ENCODE assay signal across 10 mouse cellular contexts in the genomic region with DNA sequence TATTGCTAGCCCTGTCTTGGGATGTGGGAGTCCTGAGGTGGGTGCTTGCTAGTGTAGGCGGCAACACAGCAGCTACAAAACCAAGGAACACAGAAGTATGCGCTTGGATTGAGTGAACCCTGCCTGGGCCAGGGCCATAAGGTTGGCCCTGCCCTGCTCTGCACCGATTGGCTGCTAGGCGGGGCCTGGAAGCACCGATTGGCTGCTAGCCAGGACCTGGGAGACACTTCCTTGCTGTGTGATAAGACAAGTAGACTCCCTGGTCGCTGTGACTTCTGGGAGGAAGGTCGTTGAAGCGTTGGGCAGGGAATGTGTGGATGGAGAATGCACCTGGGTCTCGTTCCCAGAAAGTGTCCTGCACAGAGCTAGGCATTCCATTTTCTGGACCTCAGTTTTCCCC. TPM values are rescaled to one million over a fixed set of nuclear protein-coding genes. Genes with fewer than 3 reads are reported as not detected.
A peak's percentile ranks its signal among the peaks of the same experiment; 100 is the strongest.
DNase-seq lines count a peak whose midpoint lies in the region; ATAC-seq lines count a peak whose summit lies in the region.
"Had no signal": no experiment of that assay in that cellular context is flagged by ENCODE, and none has a peak within 500 bp of the region (broad histone marks: within the 10 kb centered on the region; RNA-seq: fewer than 3 reads in every experiment).

No protein-coding gene starts in this region.

- H3K4me2 ChIP-seq in heart, embryonic 11.5 days, result no peak overlapping the region
- no peak overlapping the region for H3K4me2 ChIP-seq in intestine, embryonic 14.5 days (ENCODE audit: low read length)
- H3K4me2 ChIP-seq in neural tube, embryonic 15.5 days, result no peak overlapping the region
- H3K4me2 ChIP-seq in midbrain, embryonic 11.5 days, result no peak overlapping the region
- H3K4me2 ChIP-seq: limb, embryonic 15.5 days had no signal

- 0 out of 2 replicates have a peak, but pooled peaks have one; percentile 18 for ATAC-seq in heart, embryonic 11.5 days (replicated peaks; ENCODE audit: insufficient number of reproducible peaks, low FRiP score, low TSS enrichment)
- ATAC-seq in intestine, embryonic 14.5 days (replicated peaks; ENCODE audit: low FRiP score, low TSS enrichment, low read depth), result 0 out of 2 replicates have a peak, but pooled peaks have one; percentile 64
- no peak for ATAC-seq in neural tube, embryonic 15.5 days (ENCODE audit: low FRiP score)
- ATAC-seq in midbrain, embryonic 11.5 days (ENCODE audit: low FRiP score), result no peak

- no peaks in the 10 kb centered on the region for H3K36me3 ChIP-seq in heart, embryonic 11.5 days (ENCODE audit: control insufficient read depth, insufficient read depth, low read length)
- H3K36me3 ChIP-seq in heart, embryonic 10.5 days, result no peaks in the 10 kb centered on the region
- H3K36me3 ChIP-seq in intestine, embryonic 14.5 days (ENCODE audit: control insufficient read depth, insufficient read depth, low read length), result no peaks in the 10 kb centered on the region
- H3K36me3 ChIP-seq in neural tube, embryonic 15.5 days, result no peaks in the 10 kb centered on the region
- no peaks in the 10 kb centered on the region for H3K36me3 ChIP-seq in midbrain, embryonic 11.5 days (ENCODE audit: control insufficient read depth, insufficient read depth, low read length)
- H3K36me3 ChIP-seq: limb, embryonic 15.5 days had no signal

- H3K4me1 ChIP-seq in heart, embryonic 11.5 days (ENCODE audit: control insufficient read depth, insufficient read depth, low read length), result no peaks in the 10 kb centered on the region
- H3K4me1 ChIP-seq in heart, embryonic 10.5 days, result peaks cover 8% of the 10 kb centered on the region
- H3K4me1 ChIP-seq in intestine, embryonic 14.5 days (replicated peaks; ENCODE audit: control insufficient read depth, insufficient read depth, low read length), result no peaks in the 10 kb centered on the region
- no peaks in the 10 kb centered on the region for H3K4me1 ChIP-seq in neural tube, embryonic 15.5 days
- H3K4me1 ChIP-seq in midbrain, embryonic 11.5 days (ENCODE audit: control insufficient read depth, insufficient read depth, low read length), result no peaks in the 10 kb centered on the region; the same call in none of the 2 replicates
- H3K4me1 ChIP-seq: limb, embryonic 15.5 days had no signal

- 33% methylated on average over 9 of the region's 9 CpGs for WGBS in heart, embryonic 11.5 days (ENCODE audit: insufficient replicate concordance)
- WGBS in heart, embryonic 10.5 days, result 39% methylated on average over 9 of the region's 9 CpGs
- 40% methylated on average over 9 of the region's 9 CpGs for WGBS in intestine, embryonic 14.5 days
- WGBS in neural tube, embryonic 15.5 days, result 52% methylated on average over 9 of the region's 9 CpGs
- 56% methylated on average over 9 of the region's 9 CpGs for WGBS in midbrain, embryonic 11.5 days

- no peak for DNase-seq in heart, embryonic 10.5 days (ENCODE audit: low spot score)
- peak; percentile 30 for DNase-seq in thymus, postnatal 4 days
- DNase-seq in thymus, postnatal 0 days (ENCODE audit: low spot score), result no peak
- no peak for DNase-seq in intestine, embryonic 14.5 days (ENCODE audit: low spot score)
- DNase-seq in right cerebral cortex, postnatal 36 days (ENCODE audit: low spot score in 2 of 2), result no peak
- DNase-seq in midbrain, embryonic 11.5 days (ENCODE audit: low spot score, missing footprints), result no peak
- DNase-seq: right cerebral cortex, adult 18-20 months had no signal

- H3K9me3 ChIP-seq in heart, embryonic 11.5 days (replicated peaks; ENCODE audit: control insufficient read depth, low read length), result no peaks in the 10 kb centered on the region
- no peaks in the 10 kb centered on the region for H3K9me3 ChIP-seq in heart, embryonic 10.5 days
- H3K9me3 ChIP-seq in intestine, embryonic 14.5 days (ENCODE audit: control insufficient read depth, low read length), result no peaks in the 10 kb centered on the region
- no peaks in the 10 kb centered on the region for H3K9me3 ChIP-seq in neural tube, embryonic 15.5 days (replicated peaks)
- no peaks in the 10 kb centered on the region for H3K9me3 ChIP-seq in midbrain, embryonic 11.5 days (ENCODE audit: control insufficient read depth, low read length)
- H3K9me3 ChIP-seq: limb, embryonic 15.5 days had no signal

- H3K9ac ChIP-seq in heart, embryonic 11.5 days (ENCODE audit: low read depth, low read length), result no peak overlapping the region
- no peak overlapping the region for H3K9ac ChIP-seq in intestine, embryonic 14.5 days (ENCODE audit: low read length)
- H3K9ac ChIP-seq in neural tube, embryonic 15.5 days (replicated peaks), result no peak overlapping the region
- H3K9ac ChIP-seq in midbrain, embryonic 11.5 days (ENCODE audit: low read length), result no peak overlapping the region
- H3K9ac ChIP-seq: limb, embryonic 15.5 days had no signal

- H3K27ac ChIP-seq in heart, embryonic 11.5 days (ENCODE audit: low read depth, low read length), result no peak overlapping the region
- no peak overlapping the region for H3K27ac ChIP-seq in heart, embryonic 10.5 days
- H3K27ac ChIP-seq in intestine, embryonic 14.5 days (ENCODE audit: low read depth), result no peak overlapping the region
- H3K27ac ChIP-seq in neural tube, embryonic 15.5 days (replicated peaks), result no peak overlapping the region
- no peak overlapping the region for H3K27ac ChIP-seq in midbrain, embryonic 11.5 days (ENCODE audit: low read depth, low read length)
- H3K27ac ChIP-seq: limb, embryonic 15.5 days had no signal

- no peaks in the 10 kb centered on the region for H3K27me3 ChIP-seq in heart, embryonic 11.5 days (ENCODE audit: control insufficient read depth, insufficient read depth, low read length)
- H3K27me3 ChIP-seq in heart, embryonic 10.5 days (ENCODE audit: insufficient read depth, poor library complexity, severe bottlenecking), result 0 out of 2 replicates have a peak, but pooled peaks cover 7% of the 10 kb centered on the region
- H3K27me3 ChIP-seq in intestine, embryonic 14.5 days (replicated peaks; ENCODE audit: control insufficient read depth, insufficient read depth, low read length), result no peaks in the 10 kb centered on the region
- no peaks in the 10 kb centered on the region for H3K27me3 ChIP-seq in neural tube, embryonic 15.5 days (replicated peaks)
- no peaks in the 10 kb centered on the region for H3K27me3 ChIP-seq in midbrain, embryonic 11.5 days (ENCODE audit: control insufficient read depth, insufficient read depth, low read length)
- H3K27me3 ChIP-seq: limb, embryonic 15.5 days had no signal

- H3K4me3 ChIP-seq in heart, embryonic 11.5 days (ENCODE audit: low read depth, low read length), result no peak overlapping the region
- no peak overlapping the region for H3K4me3 ChIP-seq in heart, embryonic 10.5 days
- no peak overlapping the region for H3K4me3 ChIP-seq in intestine, embryonic 14.5 days (ENCODE audit: low read depth, low read length)
- H3K4me3 ChIP-seq in neural tube, embryonic 15.5 days (replicated peaks), result no peak overlapping the region
- no peak overlapping the region for H3K4me3 ChIP-seq in midbrain, embryonic 11.5 days (ENCODE audit: low read depth, low read length)
- H3K4me3 ChIP-seq: limb, embryonic 15.5 days had no signal

RNA-seq across cellular contexts. Expression of a gene that starts 33.3 kb away (rescaled TPM):
- 188 TPM in 2 replicates for polyA plus RNA-seq in heart, embryonic 11.5 days (2014; fragmentation: Nextera tagmentation; extraction: Ambion mirVana)
- polyA plus RNA-seq in heart, embryonic 10.5 days (2016; fragmentation: Nextera tagmentation; extraction: Ambion mirVana), result 204 and 225 TPM in 2 replicates
- 157 and 184 TPM in 2 replicates for polyA plus RNA-seq in thymus, postnatal 0 days (2015; fragmentation: Nextera tagmentation; extraction: Ambion mirVana)
- polyA plus RNA-seq in intestine, embryonic 14.5 days (2014; fragmentation: Nextera tagmentation; extraction: Ambion mirVana), result 224 and 235 TPM in 2 replicates
- polyA plus RNA-seq in neural tube, embryonic 15.5 days (2015; fragmentation: Nextera tagmentation; extraction: Ambion mirVana), result 156 and 166 TPM in 2 replicates
- polyA plus RNA-seq in midbrain, embryonic 11.5 days (2014; fragmentation: Nextera tagmentation; extraction: Ambion mirVana), result 256 and 259 TPM in 2 replicates

RNA-seq across cellular contexts. Expression of a gene that starts 47.4 kb away (rescaled TPM):
- 1.2 and 1.7 TPM in 2 replicates for polyA plus RNA-seq in heart, embryonic 11.5 days (2014; fragmentation: Nextera tagmentation; extraction: Ambion mirVana)
- 1.7 and 2.8 TPM in 2 replicates for polyA plus RNA-seq in heart, embryonic 10.5 days (2016; fragmentation: Nextera tagmentation; extraction: Ambion mirVana)
- 3.5 TPM in 2 replicates for polyA plus RNA-seq in thymus, postnatal 0 days (2015; fragmentation: Nextera tagmentation; extraction: Ambion mirVana)
- polyA plus RNA-seq in intestine, embryonic 14.5 days (2014; fragmentation: Nextera tagmentation; extraction: Ambion mirVana), result 4.6 and 4.7 TPM in 2 replicates
- polyA plus RNA-seq in neural tube, embryonic 15.5 days (2015; fragmentation: Nextera tagmentation; extraction: Ambion mirVana), result 8.4 and 9.3 TPM in 2 replicates
- polyA plus RNA-seq in midbrain, embryonic 11.5 days (2014; fragmentation: Nextera tagmentation; extraction: Ambion mirVana), result 5.0 and 6.1 TPM in 2 replicates

Comparison
In these comparisons a context has a peak if more than half of its experiments do, and no peak if none do; other contexts are left out.
1. ATAC-seq: peak in heart, embryonic 11.5 days (single experiment) and intestine, embryonic 14.5 days (single experiment); none in neural tube, embryonic 15.5 days (single experiment) and midbrain, embryonic 11.5 days (single experiment).